Mouse (Mus musculus) midbrain, embryonic 16.5 days (tissue): ENCODE results near the gene Il6st. TPM values are rescaled to one million over a fixed set of nuclear protein-coding genes. Genes with fewer than 3 reads are reported as not detected.
A peak's percentile ranks its signal among the peaks of the same experiment; 100 is the strongest.

Source experiments
- ATAC-seq: fragments of 200-750 bp; cut with Nextera tagmentation; 2 replicates; pipeline ENCODE4 v1.8.0; 2017; ENCODE audit warnings: moderate TSS enrichment
- H3K27ac ChIP-seq: fragments of 300-500 bp; sonication (generic); 2 replicates; pipeline ENCODE4 v1.5.1; 2014; ENCODE audit warnings: mild to moderate bottlenecking, low read length, mixed read lengths
- H3K27me3 ChIP-seq: fragments of 300-500 bp; sonication (generic); 2 replicates; pipeline ENCODE4 v1.6.1; 2014; ENCODE audit warnings: low read depth, low read length, mixed read lengths; ENCODE audit not compliant: control insufficient read depth, insufficient read depth
- H3K36me3 ChIP-seq: fragments of 300-500 bp; sonication (generic); 2 replicates; pipeline ENCODE4 v1.6.1; 2014; ENCODE audit warnings: mild to moderate bottlenecking, low read length, moderate library complexity, mixed read lengths; ENCODE audit not compliant: control insufficient read depth, insufficient read depth
- H3K4me1 ChIP-seq: fragments of 300-500 bp; sonication (generic); 2 replicates; pipeline ENCODE4 v1.6.1; 2014; ENCODE audit warnings: mild to moderate bottlenecking, low read length, mixed read lengths; ENCODE audit not compliant: control insufficient read depth, insufficient read depth
- H3K4me2 ChIP-seq: fragments of 300-500 bp; sonication (generic); 2 replicates; pipeline ENCODE4 v1.6.1; 2014; ENCODE audit warnings: mild to moderate bottlenecking, low read length, mixed read lengths
- H3K4me3 ChIP-seq: fragments of 300-500 bp; sonication (generic); 2 replicates; pipeline ENCODE4 v1.5.1; 2014; ENCODE audit warnings: low read depth, mild to moderate bottlenecking, low read length, moderate library complexity, mixed read lengths
- H3K9ac ChIP-seq: fragments of 300-500 bp; sonication (generic); 2 replicates; pipeline ENCODE4 v1.6.1; 2014; ENCODE audit warnings: low read depth, low read length, mixed read lengths
- H3K9me3 ChIP-seq: fragments of 300-500 bp; sonication (generic); replicated peaks from 2 replicates; pipeline ENCODE4 v1.6.1; 2014; ENCODE audit warnings: mild to moderate bottlenecking, low read length, mixed read lengths; ENCODE audit not compliant: control insufficient read depth, poor library complexity, severe bottlenecking
- WGBS: fragments of 180-500 bp; shearing (Covaris S2); extraction: QIAGEN DNeasy Blood & Tissue Kit; methylation state at CpG from one replicate; pipeline ENCODE4 v1.1.7; 2014; 5-methylcytosine and 5-hydroxymethylcytosine counted together
- polyA plus RNA-seq: library from polyadenylated mRNA; unstranded; fragments of >200 nt; fragmentation: Nextera tagmentation; extraction: Ambion mirVana; gene quantifications from 2 replicates; pipeline ENCODE4 v1.2.1, GENCODE M21; 2015

Gene Il6st
- polyA plus RNA-seq, 1 experiment from 2014 or later: 25.1 TPM

DNA sequence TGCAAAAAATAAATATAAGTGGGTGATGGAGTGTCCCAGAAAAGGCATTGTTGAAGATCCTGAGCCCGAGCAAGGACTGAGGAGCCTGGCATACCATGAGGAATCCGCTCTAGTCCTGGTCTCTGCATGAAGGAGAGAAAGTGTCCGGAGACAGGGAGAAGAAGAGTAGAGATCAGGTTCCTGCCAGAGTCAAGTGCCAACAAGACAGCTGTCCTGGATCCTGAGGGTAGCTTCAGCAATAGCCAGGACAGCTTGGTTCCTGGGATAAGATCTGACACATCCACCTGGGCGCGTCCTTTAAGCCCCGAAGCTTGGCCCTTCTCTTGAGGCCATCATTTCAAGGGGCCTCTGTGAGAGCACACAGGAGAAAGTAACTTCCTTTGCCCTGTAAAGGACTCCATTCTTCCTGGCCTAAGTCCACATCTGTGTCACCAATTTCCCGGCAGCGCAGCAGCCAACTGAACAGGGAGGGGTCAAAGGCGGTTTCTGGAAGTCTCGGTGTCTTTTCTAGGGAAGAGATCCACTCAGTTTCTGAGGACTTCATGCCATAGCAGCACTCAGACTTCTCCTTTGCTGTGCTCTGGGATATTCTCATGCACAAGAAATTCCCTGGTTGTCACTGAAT is 59.6 kb downstream of the Il6st start:
- no peak overlapping the region for H3K27ac ChIP-seq
- no peaks in the 10 kb centered on the region for H3K9me3 ChIP-seq
- H3K9ac ChIP-seq: no peak overlapping the region
- no peaks in the 10 kb centered on the region for H3K36me3 ChIP-seq
- H3K4me1 ChIP-seq: no peaks in the 10 kb centered on the region
- no peak overlapping the region for H3K4me2 ChIP-seq
- no peaks in the 10 kb centered on the region for H3K27me3 ChIP-seq
- ATAC-seq: no peak
- H3K4me3 ChIP-seq: no peak overlapping the region
- WGBS: 96% methylated on average over 10 of the region's 10 CpGs

DNA sequence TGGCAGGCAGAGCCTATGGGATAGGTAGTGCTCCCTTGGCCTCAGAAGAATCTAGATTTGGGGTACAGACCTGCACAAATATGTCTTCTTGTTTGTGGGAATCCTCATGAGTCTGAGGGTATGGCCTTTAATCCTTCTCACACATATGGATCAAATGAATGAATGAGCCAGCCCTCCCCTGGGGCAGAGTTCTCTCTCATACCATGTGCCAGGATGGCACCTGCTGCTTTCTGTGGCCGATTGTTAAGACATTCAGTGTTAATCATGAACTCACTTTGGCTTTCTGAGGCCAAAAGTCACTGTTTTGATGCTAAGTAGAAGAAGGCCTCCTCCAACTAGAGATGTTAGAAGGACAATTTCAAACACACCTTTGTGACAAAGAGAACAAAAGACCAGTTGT is 63.3 kb downstream of the Il6st start:
- ATAC-seq: no peak
- Histone ChIP-seq H3K4me3 (no peak overlapping the region), H3K36me3 (no peaks in the 10 kb centered on the region), H3K27me3 (no peaks in the 10 kb centered on the region), H3K4me2 (no peak overlapping the region), H3K27ac (no peak overlapping the region), H3K9ac (no peak overlapping the region), H3K4me1 (no peaks in the 10 kb centered on the region), H3K9me3 (no peaks in the 10 kb centered on the region)
- 43% methylated on average over 1 of the region's 1 CpGs for WGBS

DNA sequence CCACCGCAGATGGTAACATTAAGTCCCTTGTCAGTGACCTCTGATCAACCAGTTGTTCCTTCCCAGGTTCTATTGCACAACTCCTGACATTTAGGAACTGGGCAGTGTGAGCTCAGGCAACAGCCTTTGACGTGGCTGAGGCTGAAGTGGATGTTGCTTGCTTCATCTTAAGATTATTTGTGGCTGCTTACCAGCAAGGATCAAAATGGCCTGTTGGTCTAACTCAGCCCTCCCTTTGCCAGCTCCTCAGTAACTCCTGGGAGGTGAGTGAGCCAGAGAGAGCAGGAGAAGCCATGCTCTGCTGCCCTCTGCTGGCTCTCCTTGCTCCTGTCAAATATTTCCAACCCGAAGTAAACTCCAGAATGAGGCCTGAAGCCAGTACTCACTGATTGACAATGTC is 66.0 kb downstream of the Il6st start:
- H3K27ac ChIP-seq: no peak overlapping the region
- no peak overlapping the region for H3K9ac ChIP-seq
- no peaks in the 10 kb centered on the region for H3K36me3 ChIP-seq
- no peaks in the 10 kb centered on the region for H3K4me1 ChIP-seq
- peak; percentile 64 for ATAC-seq
- no peak overlapping the region for H3K4me3 ChIP-seq
- no peaks in the 10 kb centered on the region for H3K27me3 ChIP-seq
- no peak overlapping the region for H3K4me2 ChIP-seq
- WGBS: 31% methylated on average over 3 of the region's 3 CpGs
- no peaks in the 10 kb centered on the region for H3K9me3 ChIP-seq

DNA sequence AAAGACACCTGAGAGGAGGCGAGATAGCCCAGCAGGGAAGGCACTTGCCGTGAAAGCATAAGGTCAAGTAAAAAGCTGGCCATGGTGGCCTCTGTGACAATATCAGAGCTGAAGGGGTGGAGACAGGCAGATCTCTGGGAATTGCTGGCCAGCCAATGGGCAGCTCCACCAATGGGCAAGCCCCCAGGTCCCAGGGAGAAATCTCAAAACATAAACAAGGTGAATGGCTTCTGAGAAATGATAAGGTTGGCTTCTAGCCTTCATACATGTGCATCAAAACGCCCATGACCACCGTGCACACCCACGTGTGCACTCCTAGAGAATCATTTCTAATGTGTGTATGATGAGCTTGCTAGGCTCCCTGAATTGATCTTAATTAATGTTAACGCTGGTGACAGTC is 68.4 kb downstream of the Il6st start:
- ATAC-seq: no peak
- no peaks in the 10 kb centered on the region for H3K4me1 ChIP-seq
- H3K9ac ChIP-seq: no peak overlapping the region
- whole genome bisulfite sequencing: 86% methylated on average over 6 of the region's 6 CpGs
- no peak overlapping the region for H3K27ac ChIP-seq
- H3K4me2 ChIP-seq: no peak overlapping the region
- no peaks in the 10 kb centered on the region for H3K27me3 ChIP-seq
- H3K9me3 ChIP-seq: no peaks in the 10 kb centered on the region
- no peak overlapping the region for H3K4me3 ChIP-seq
- no peaks in the 10 kb centered on the region for H3K36me3 ChIP-seq

DNA sequence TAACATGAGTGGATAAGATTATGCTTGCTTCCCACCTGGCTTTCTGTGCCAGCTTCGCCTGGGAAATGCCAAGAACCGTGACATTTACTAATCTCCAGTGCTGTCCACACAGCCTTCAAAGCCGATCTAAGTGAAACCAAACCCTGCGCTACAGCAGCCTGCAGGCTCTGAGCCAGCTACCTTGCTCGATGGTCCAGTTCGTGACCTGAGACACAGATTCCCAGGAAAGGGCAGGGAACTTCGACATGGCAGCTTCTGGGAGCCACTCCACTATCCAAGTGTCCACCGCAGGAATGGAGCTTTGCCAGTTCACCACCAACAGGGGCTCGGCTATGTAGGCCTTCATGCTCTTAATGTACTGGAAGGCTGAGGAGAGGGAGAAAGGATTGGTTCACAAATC is 69.7 kb downstream of the Il6st start:
- H3K4me2 ChIP-seq: no peak overlapping the region
- H3K4me3 ChIP-seq: no peak overlapping the region
- H3K36me3 ChIP-seq: no peaks in the 10 kb centered on the region
- no peaks in the 10 kb centered on the region for H3K27me3 ChIP-seq
- H3K9ac ChIP-seq: no peak overlapping the region
- 64% methylated on average over 9 of the region's 9 CpGs for WGBS
- H3K27ac ChIP-seq: no peak overlapping the region
- no peaks in the 10 kb centered on the region for H3K9me3 ChIP-seq
- H3K4me1 ChIP-seq: no peaks in the 10 kb centered on the region
- ATAC-seq: no peak

DNA sequence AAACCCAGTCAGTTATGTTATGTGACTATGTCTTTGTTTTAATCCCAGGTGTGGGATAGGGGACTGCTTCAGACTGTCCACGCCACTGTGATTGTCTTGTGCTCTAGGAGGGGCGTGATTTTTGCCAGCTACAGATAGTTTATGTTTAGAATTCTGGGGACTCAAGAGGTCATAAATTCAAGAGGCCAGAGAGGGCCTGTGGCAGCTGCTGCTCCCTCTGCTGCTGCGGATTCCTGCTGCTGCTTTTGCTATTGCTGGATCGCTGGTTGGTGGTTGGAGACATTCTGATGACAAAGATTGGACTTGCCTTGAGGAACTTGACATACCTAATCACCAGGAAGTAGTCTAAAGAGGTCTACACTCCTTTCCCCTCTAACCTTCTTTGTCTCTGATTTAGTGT is 72.7 kb downstream of the Il6st start:
- Histone ChIP-seq H3K4me2 (no peak overlapping the region), H3K4me3 (no peak overlapping the region), H3K4me1 (no peaks in the 10 kb centered on the region), H3K27me3 (no peaks in the 10 kb centered on the region), H3K9ac (no peak overlapping the region), H3K9me3 (no peaks in the 10 kb centered on the region), H3K27ac (no peak overlapping the region), H3K36me3 (no peaks in the 10 kb centered on the region)
- ATAC-seq: no peak
- WGBS: 80% methylated on average over 4 of the region's 4 CpGs

DNA sequence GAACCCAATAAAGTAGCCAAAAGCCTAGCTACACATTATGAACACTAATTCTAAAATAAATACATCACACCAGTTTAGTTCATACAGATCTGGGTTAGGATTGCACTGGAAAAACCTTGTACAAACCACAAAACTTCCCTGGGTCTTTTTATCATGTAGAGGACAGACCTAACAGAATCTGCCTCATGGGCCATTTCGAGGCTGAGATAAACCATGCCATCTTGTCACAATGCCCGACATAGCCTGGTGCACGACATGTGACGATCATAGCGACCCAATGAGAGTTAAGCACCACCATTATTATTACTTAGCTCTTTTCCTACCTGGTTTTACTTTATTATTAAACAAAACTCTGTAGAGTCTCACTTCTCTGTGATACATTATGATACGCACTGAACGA is 73.2 kb downstream of the Il6st start:
- H3K4me1 ChIP-seq: no peaks in the 10 kb centered on the region
- H3K27ac ChIP-seq: no peak overlapping the region
- no peaks in the 10 kb centered on the region for H3K9me3 ChIP-seq
- no peak overlapping the region for H3K4me2 ChIP-seq
- H3K9ac ChIP-seq: no peak overlapping the region
- no peaks in the 10 kb centered on the region for H3K36me3 ChIP-seq
- ATAC-seq: no peak
- no peak overlapping the region for H3K4me3 ChIP-seq
- 95% methylated on average over 7 of the region's 7 CpGs for WGBS
- no peaks in the 10 kb centered on the region for H3K27me3 ChIP-seq

DNA sequence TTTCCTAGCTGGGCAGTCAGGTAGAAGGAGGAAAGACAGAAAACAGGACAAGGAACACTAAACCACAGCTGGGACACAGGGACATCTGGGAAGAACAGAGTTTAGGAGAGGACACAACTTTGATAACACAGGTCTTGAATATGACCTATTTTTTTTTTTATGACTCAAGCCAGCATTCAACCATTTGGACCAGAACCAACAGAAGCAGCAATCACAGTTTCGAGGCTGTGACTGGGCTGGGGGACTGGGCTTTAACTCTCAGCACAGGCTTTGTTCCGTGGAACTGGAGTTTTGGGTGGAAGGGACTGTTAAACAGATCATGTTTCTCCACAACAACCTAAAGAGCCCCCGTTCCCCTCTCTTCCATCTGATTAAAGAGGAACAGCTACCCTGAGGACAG is 76.7 kb downstream of the Il6st start:
- H3K9ac ChIP-seq: no peak overlapping the region
- no peaks in the 10 kb centered on the region for H3K27me3 ChIP-seq
- no peaks in the 10 kb centered on the region for H3K36me3 ChIP-seq
- no peak overlapping the region for H3K27ac ChIP-seq
- WGBS: 77% methylated on average over 3 of the region's 3 CpGs
- no peak for ATAC-seq
- no peak overlapping the region for H3K4me2 ChIP-seq
- H3K4me1 ChIP-seq: no peaks in the 10 kb centered on the region
- H3K9me3 ChIP-seq: no peaks in the 10 kb centered on the region
- H3K4me3 ChIP-seq: no peak overlapping the region

DNA sequence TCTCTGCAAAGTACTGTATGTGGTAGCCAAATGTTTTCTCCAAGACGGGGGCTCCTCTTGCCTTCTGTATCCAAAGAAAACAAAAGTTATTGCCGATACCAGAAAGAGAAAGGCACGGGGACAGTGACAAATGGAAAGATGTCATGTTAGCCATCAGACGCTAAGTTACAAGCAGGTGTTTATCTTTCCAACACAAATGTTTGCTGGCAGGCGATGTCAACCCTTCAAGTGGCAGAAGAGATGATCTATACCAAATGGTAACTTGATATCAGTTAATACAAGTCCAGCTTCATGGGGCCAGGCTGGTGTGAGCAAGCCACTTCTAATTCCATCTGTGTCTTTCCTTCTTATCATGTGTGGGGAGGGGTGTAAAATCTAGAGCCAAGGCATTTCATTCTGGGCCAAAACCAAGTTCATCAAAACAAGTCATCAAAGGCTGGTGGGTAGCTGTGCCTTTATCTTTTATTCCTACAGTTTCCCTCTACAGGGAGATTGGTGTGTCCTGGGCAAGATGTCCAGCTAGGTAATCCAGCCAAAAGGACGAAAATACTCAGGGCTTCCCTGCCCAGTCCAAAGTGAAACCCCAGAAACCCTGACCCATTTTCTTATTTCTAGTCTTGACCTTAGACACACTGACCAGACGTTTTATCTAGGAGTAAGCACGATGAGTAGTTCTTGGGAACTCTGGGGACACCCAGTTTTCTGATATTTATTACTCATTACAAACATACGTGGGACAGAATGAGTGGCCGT is 77.5 kb downstream of the Il6st start:
- Histone ChIP-seq H3K4me2 (no peak overlapping the region), H3K9me3 (no peaks in the 10 kb centered on the region), H3K4me3 (no peak overlapping the region), H3K4me1 (no peaks in the 10 kb centered on the region), H3K27me3 (no peaks in the 10 kb centered on the region), H3K27ac (no peak overlapping the region), H3K9ac (no peak overlapping the region), H3K36me3 (no peaks in the 10 kb centered on the region)
- 89% methylated on average over 10 of the region's 10 CpGs for WGBS
- ATAC-seq: no peak
